Mouse (Mus musculus) stomach, embryonic 16.5 days (tissue): ENCODE data around the gene Ankib1. TPM values are rescaled to one million over a fixed set of nuclear protein-coding genes. Genes with fewer than 3 reads are reported as not detected.

ENCODE experiments used
- ATAC-seq: fragments of 200-750 bp; cut with Nextera tagmentation; 2 replicates; pipeline ENCODE4 v1.8.0; 2017; ENCODE audit warnings: moderate number of reproducible peaks, moderate TSS enrichment; ENCODE audit not compliant: insufficient read depth, low FRiP score
- H3K27ac ChIP-seq: fragments of 300-500 bp; sonication (generic); 2 replicates; pipeline ENCODE4 v1.5.1; 2014; ENCODE audit warnings: low read length
- H3K27me3 ChIP-seq: fragments of 300-500 bp; sonication (generic); 2 replicates; pipeline ENCODE4 v1.6.1; 2014; ENCODE audit warnings: low read length, control low read depth, mixed read lengths; ENCODE audit not compliant: control insufficient read depth, insufficient read depth
- H3K36me3 ChIP-seq: fragments of 300-500 bp; sonication (generic); 2 replicates; pipeline ENCODE4 v1.6.1; 2014; ENCODE audit warnings: low read length; ENCODE audit not compliant: control insufficient read depth, insufficient read depth
- H3K4me1 ChIP-seq: fragments of 300-500 bp; sonication (generic); 2 replicates; pipeline ENCODE4 v1.6.1; 2014; ENCODE audit warnings: low read length, control low read depth, mixed read lengths; ENCODE audit not compliant: control insufficient read depth, insufficient read depth
- H3K4me2 ChIP-seq: fragments of 300-500 bp; sonication (generic); 2 replicates; pipeline ENCODE4 v1.6.1; 2014; ENCODE audit warnings: low read depth, low read length, mixed read lengths
- H3K4me3 ChIP-seq: fragments of 300-500 bp; sonication (generic); replicated peaks from 2 replicates; pipeline ENCODE4 v1.5.1; 2014; ENCODE audit warnings: mild to moderate bottlenecking, low read length
- H3K9ac ChIP-seq: fragments of 300-500 bp; sonication (generic); 2 replicates; pipeline ENCODE4 v1.6.1; 2014; ENCODE audit warnings: low read length
- H3K9me3 ChIP-seq: fragments of 300-500 bp; sonication (generic); replicated peaks from 2 replicates; pipeline ENCODE4 v1.6.1; 2016; ENCODE audit warnings: low read length, control low read depth; ENCODE audit not compliant: control insufficient read depth
- WGBS: fragments of 180-500 bp; shearing (Covaris S2); extraction: QIAGEN DNeasy Blood & Tissue Kit; methylation state at CpG from one replicate; pipeline ENCODE4 v1.1.7; 2014; 5-methylcytosine and 5-hydroxymethylcytosine counted together
- microRNA-seq: library from miRNA; unstranded; fragments of <30 nt; microRNA quantifications from one replicate; pipeline ENCODE4, GENCODE M21; 2016
- polyA plus RNA-seq: library from polyadenylated mRNA; unstranded; fragments of >200 nt; fragmentation: Nextera tagmentation; extraction: Ambion mirVana; gene quantifications from 2 replicates; pipeline ENCODE4 v1.2.1, GENCODE M21; 2015

Ankib1 gene
- polyA plus RNA-seq, 1 experiment from 2014 or later = 7.7 TPM

DNA sequence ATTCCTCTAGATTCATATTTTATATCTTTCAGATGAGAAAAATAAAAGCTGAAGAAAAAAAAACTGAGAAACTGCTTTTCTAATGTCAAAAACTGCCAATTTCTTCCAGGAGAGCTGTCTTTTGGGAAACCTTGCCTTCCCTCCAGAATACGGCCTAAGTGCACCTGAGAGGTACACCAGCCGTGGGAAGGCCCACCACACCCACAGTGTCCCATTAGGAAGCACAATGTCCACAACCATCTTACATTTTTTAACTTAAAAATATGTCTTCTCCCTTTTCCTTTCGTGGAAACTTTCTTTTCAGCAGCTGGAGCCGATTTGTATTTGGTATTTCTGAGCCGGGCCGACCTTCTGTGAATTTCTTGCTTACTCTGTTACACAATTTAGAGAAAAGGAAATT lies 156.2 kb downstream of the Ankib1 start:
- peaks cover 8% of the 10 kb centered on the region; the same call in 1 of the 2 replicates for H3K36me3 ChIP-seq
- H3K4me2 ChIP-seq = peak overlapping the region; percentile 77
- H3K4me3 ChIP-seq = peak overlapping the region; percentile 89
- no peak for ATAC-seq
- peak overlapping the region; percentile 93 for H3K9ac ChIP-seq
- no peaks in the 10 kb centered on the region for H3K9me3 ChIP-seq
- no peaks in the 10 kb centered on the region for H3K27me3 ChIP-seq
- peaks cover 8% of the 10 kb centered on the region; the same call in 1 of the 2 replicates for H3K4me1 ChIP-seq
- H3K27ac ChIP-seq = peak overlapping the region; percentile 94; the same call in 1 of the 2 replicates
- 16% methylated on average over 6 of the region's 6 CpGs for WGBS

GRCm38 (mm10) chr5:3645326-3645725 lies 157.4 kb downstream of the Ankib1 start:
- peaks cover 14% of the 10 kb centered on the region for H3K36me3 ChIP-seq
- H3K27ac ChIP-seq = no peak overlapping the region
- WGBS = 73% methylated on average over 6 of the region's 6 CpGs
- H3K9ac ChIP-seq = 0 out of 2 replicates have a peak overlapping the region, but pooled peaks have one; percentile 14
- H3K27me3 ChIP-seq = no peaks in the 10 kb centered on the region
- H3K4me1 ChIP-seq = peaks cover 8% of the 10 kb centered on the region; the same call in 1 of the 2 replicates
- H3K4me3 ChIP-seq = no peak overlapping the region; the same call in 1 of the 2 replicates
- peak overlapping the region; percentile 19; the same call in 1 of the 2 replicates for H3K4me2 ChIP-seq
- H3K9me3 ChIP-seq = no peaks in the 10 kb centered on the region
- no peak for ATAC-seq

DNA sequence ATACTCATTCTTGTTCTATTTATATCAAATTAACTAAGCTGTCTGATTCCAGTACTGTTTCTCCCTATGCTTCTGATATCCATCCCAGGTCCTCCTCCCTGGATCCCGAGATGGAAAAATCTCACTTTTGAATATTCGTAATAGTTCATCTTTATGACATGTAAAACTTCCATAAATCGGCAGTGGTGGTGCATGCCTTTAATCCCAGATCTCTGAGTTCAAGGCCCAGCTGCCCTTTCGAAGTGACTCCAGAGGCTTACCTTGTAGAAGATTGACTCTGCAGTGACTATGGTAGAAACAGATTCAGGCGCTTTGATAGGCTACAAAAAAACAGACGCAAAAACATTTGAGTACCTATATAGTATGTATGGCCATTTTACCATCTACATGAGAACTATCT lies 158.1 kb downstream of the Ankib1 start:
- Histone ChIP-seq H3K4me1 (peaks cover 8% of the 10 kb centered on the region; the same call in 1 of the 2 replicates), H3K27ac (no peak overlapping the region), H3K27me3 (no peaks in the 10 kb centered on the region), H3K36me3 (peaks cover 14% of the 10 kb centered on the region), H3K9ac (no peak overlapping the region), H3K9me3 (no peaks in the 10 kb centered on the region), H3K4me2 (no peak overlapping the region), H3K4me3 (no peak overlapping the region)
- no peak for ATAC-seq
- WGBS = 90% methylated on average over 6 of the region's 6 CpGs

Small RNA genes lying within 50 kb of the gene (microRNA-seq; reads per million reads assigned to microRNA genes)
- gene Gm22926 (not detected), gene Gm26238 (not detected)

Other genes starting within 250 kb of the Ankib1 start
- gene 1700109H08Rik, start 231.4 kb downstream of the Ankib1 start, polyA plus RNA-seq = 2.4 and 3.5 TPM in 2 replicates
- 10.8 and 16.1 TPM in 2 replicates for gene Pex1, start 206.9 kb downstream of the Ankib1 start, polyA plus RNA-seq
- gene Rbm48, start 206.3 kb downstream of the Ankib1 start, polyA plus RNA-seq = 10.0 and 12.3 TPM in 2 replicates
- not detected in 2 replicates for gene Tmbim7, start 151.7 kb downstream of the Ankib1 start, polyA plus RNA-seq
- gene Gatad1, start 145.7 kb downstream of the Ankib1 start, polyA plus RNA-seq = 45.7 and 46.0 TPM in 2 replicates
- 41.3 and 46.3 TPM in 2 replicates for gene Krit1, start 259 bp upstream of the Ankib1 start, polyA plus RNA-seq
- not detected in 2 replicates for gene Lrrd1, start 42.2 kb upstream of the Ankib1 start, polyA plus RNA-seq
- gene Mterf1a, start 91.0 kb upstream of the Ankib1 start, polyA plus RNA-seq = 8.9 and 9.1 TPM in 2 replicates
- 123 and 137 TPM in 2 replicates for gene Akap9, start 125.1 kb upstream of the Ankib1 start, polyA plus RNA-seq